Mouse (Mus musculus): ENCODE results near the gene Tmem202.

Gene Tmem202

GRCm38 (mm10) chr9:59539441-59540137 lies at the start of gene Tmem202, which contains the start of gene Hexa:
TSS of gene Tmem202 (minus strand) at chr9:59539847.
TSS of gene Hexa (plus strand) at chr9:59539540.
- peak; percentile 91 for DNase-seq (ENCODE audit: low spot score)

GRCm38 (mm10) chr9:59588710-59589671 lies 49.3 kb upstream of the Tmem202 start:
- no peak for DNase-seq (ENCODE audit: low spot score)

DNA sequence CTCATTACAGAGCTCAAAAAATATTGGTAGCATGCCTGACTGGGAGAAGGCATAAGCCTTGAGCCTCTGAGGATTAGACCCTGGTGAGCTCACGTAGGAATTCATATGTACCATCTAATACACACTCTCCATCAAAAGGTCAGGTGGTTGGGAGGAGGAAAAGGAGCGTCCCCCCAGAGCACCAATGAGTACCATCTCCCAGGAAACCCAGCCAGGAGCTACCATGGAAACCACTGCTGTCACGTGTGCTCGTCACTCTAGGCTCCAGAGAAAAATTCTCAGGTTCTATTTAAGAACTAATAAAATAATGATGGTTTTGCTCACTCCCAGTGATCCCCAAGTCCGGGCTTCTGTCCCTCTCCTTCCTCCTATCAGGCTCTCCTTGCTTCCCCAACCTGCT lies 48.6 kb upstream of the Tmem202 start:
- no peak for DNase-seq (ENCODE audit: low spot score)

DNA sequence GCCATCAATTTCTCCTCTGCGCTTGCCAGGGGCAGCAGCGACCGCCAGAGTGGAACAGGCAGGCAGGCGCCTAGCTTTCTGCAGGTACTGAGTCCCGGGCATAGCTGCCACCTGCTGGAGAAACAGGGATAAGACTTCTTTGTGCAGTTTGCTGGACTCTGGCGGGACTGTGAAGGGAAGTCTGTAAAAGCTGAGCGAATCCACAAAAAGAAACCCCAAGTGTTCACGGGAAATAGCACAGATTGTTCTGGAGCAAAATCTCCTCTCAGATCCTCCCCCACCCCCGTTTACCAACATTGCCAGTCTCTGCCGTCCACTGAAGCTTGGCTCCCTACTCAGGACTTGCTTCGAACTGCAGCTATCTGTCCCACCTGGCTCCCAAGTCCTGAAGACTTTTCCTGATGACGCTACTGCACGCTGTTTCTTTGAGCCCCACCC lies 45.2 kb upstream of the Tmem202 start:
- peak; percentile 46 for DNase-seq (ENCODE audit: low spot score)

- DNase-seq (ENCODE audit: low spot score) = no peak
These were observed 38.8 kb upstream of the Tmem202 start for GRCm38 (mm10) chr9:59578505-59578867.

- DNase-seq (ENCODE audit: low spot score) = peak; percentile 97
These were observed 38.3 kb upstream of the Tmem202 start, which contains the start of gene Celf6 for GRCm38 (mm10) chr9:59577844-59578504. TSS of gene Celf6 (plus strand) at chr9:59577917.

GRCm38 (mm10) chr9:59577401-59577800 lies 37.8 kb upstream of the Tmem202 start:
- no peak for DNase-seq (ENCODE audit: low spot score)

DNA sequence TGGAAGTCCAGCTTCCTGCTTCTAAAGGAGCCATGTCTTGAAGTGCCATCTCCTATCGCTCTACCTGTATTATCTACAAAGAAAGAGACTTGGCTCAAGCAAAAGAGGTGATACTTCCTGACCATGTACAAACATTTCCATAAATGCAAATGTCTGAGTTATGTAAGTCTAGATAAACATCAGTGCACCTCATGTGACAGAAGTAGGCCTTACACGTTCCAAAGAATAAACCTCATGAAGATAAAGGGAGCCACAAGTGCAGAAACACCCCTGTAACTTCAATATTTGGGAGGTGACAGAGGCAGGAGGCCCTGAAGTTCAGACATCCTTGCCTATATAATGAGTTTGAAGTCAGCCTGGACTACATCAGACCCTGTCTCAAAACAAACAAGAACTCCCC lies 32.2 kb upstream of the Tmem202 start:
- DNase-seq (ENCODE audit: low spot score) = no peak

GRCm38 (mm10) chr9:59567111-59567510 lies 27.5 kb upstream of the Tmem202 start:
- peak; percentile 77 for DNase-seq (ENCODE audit: low spot score)

DNA sequence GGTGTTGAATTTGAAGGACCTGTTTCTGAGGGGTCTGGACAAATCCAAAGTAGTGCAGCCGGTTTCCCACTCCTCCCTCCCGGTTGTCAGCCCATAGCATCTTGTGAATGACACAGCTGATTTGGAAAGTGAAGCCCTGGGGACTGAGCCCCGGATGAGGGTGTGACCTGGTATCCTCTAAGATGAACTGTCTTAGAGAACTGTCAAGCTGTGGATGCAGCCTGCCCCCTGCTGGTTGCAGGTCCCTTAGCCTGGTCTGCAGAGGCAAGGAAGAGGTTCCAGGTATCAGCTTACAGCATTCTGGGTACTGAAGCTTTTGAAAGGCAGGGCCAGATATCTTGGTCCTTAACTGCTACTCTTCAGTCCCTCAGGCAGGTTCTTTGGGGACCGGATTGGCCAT lies 26.0 kb upstream of the Tmem202 start:
- peak; percentile 83 for DNase-seq (ENCODE audit: low spot score)

GRCm38 (mm10) chr9:59553719-59554118 lies 14.1 kb upstream of the Tmem202 start:
- no peak for DNase-seq (ENCODE audit: low spot score)

GRCm38 (mm10) chr9:59552610-59553009 lies 13.0 kb upstream of the Tmem202 start:
- no peak for DNase-seq (ENCODE audit: low spot score)

DNA sequence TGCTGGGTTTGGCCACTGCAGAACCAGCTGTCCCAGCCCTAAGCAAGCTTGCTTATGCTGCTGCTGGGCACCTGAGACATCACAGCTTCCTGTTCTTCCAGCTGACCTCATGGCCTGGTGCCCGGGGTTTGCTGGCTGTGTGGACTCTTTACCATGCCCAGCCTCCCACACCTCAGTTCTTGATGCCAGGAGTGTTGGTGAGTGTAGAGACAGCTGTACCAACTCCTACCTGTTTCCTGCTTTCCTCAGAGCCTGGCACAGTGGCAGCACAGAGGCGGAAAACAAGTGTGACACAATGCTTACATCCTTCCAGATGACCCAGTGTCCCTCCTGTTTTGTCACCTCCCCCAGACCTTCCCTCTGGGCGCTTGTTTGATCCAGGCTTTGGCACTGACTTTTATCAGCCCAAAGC lies 12.0 kb upstream of the Tmem202 start:
- DNase-seq (ENCODE audit: low spot score) = no peak

DNA sequence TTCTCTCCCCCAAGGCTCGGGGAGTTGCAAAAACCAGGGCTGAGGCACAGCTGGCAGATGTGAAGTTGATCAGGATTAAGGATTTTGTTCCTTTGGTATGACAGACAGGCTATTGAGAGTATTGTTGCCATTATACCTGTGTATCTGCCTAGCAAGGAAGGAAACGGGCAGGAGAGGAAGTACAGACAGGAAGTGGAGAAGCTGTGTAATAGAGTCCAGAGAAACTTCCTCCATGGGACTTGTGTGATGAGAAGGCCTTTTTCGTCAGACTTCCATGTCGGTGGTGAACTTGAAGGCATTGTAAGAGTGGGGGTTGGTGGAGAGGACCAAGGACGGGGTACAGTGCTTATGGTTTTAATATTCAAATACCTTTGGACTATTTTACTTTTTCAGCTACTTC lies 11.4 kb upstream of the Tmem202 start:
- DNase-seq (ENCODE audit: low spot score) = no peak

DNA sequence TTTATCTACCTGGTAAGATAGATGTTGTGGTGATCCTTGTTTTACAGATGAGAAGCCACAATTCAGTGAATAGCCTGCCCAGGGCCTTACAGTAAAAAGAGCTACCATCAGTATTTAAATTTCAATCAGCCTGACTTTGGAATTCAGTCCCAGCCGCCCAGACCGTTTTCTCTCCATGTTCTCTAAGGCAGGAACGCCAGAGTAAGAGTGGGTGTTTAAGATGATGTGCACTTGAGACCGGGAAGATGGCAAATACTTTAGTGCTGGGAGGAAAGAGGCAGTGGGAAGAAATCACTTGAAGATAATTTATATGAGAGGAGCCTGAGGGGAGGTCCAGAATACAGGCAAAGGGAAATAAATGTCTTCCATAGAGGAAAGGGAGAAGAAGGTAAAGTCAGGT lies 10.4 kb upstream of the Tmem202 start:
- no peak for DNase-seq (ENCODE audit: low spot score)

DNA sequence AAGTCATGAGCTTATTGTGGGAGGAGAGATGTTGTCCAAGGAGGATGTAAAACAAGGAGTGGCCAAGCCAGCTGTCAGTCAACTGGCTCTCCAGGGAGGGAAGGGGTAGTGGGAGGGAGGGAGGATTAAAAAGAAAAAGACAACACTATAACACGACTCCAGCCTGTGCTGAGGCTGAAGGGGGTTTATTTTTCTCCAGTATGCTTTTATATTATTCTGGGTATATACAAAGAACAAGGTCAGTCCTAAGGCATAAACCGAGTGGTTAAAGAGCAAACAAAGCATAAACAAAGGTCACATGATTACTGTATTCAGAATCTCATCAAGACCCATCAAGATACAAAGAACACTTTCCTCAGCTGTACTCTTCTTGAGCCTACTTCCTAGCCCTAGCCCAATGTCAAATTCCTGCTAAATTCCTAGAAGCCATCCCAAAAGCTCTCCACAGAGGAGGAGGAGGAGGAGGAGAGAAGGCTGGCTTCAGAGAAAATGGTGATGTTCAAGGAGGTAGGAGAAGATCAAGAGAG lies 9.4 kb upstream of the Tmem202 start:
- no peak for DNase-seq (ENCODE audit: low spot score)

DNA sequence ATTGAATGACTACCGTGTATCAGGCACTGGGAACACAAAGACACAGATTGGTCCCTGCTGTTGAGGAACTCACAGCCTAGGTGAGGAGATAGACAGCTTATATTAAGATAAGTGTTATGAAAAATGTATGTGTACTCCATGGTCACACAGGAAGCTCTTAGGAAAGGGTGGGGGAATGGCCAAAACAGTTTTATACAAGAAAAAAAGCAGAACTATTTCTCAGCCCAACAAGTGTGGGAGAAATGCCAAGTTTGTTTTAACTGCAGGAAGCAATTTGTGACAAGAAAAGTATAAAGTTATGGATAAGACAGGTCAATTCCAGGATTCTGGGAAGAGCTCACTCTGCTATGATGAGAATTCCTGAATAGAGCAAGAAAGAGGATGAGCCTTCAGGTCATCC lies 8.2 kb upstream of the Tmem202 start:
- no peak for DNase-seq (ENCODE audit: low spot score)

DNA sequence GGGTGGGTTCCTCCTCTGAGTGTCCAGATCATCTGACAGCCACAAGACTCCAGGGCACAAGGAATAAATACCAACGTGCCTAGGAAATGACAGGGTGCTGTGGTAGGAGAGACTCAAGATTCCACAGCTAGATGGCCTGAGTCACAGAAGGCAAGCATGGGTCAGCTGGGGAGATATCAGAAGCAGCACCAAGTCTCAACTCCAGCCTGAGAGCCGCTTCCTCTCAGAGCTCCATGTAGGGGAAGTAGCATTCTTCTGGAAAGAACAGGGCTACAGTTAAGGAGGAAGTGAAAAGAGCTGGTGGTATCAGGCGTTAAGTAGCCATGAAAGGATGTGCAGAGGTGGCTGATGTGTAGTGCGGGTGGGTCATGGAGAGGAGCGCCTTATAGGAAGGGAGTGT lies 5.1 kb upstream of the Tmem202 start:
- DNase-seq (ENCODE audit: low spot score) = no peak

- no peak for DNase-seq (ENCODE audit: low spot score)
These were observed 3.2 kb upstream of the Tmem202 start for GRCm38 (mm10) chr9:59542766-59543324.

DNA sequence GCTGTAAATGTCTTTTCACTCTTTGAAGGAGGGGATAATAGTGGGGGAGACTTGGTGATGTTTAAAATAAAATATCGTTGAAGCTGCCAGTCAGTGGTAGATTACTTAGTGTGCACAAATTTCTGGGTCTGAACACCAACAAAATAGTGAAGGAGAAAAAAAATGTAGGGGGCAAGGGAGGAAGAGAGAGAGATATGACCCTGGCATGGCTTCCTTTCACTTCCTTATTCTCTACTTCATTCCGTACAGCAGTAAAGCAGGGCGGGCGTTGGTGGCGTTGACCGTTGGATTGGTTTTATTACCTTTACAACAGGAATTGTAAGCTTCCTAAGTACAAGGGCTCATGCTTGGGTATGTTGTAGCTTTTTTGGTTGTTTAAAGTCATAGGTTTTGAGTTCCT lies 2.0 kb upstream of the Tmem202 start:
- DNase-seq (ENCODE audit: low spot score) = no peak

- peak; percentile 14 for DNase-seq (ENCODE audit: low spot score)
These were observed 2.0 kb downstream of the Tmem202 start for GRCm38 (mm10) chr9:59537651-59538050.

DNA sequence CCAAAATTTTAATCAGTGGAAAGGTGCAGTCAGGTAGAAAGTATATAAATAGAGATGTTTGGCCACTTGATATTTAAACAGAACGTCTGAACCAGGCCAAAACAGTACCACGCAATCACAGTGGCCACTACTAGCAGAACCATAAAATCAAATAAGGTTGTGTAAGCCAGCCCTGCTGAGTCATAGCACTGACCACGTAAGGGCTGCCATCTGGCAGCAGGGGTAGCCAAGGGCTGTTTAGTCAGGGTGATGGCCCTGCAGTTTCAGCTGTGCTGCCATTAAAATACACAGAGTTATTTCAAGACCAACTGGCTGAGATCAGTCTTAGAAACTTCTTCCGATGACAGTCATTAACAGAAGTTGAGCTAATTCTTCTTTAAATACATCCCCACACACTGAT lies 5.8 kb downstream of the Tmem202 start:
- peak; percentile 80 for DNase-seq (ENCODE audit: low spot score)
